Mouse (Mus musculus) myocyte (in vitro differentiated cells): ENCODE results near the gene Gm16181.
"Not testable (repeated sequence)": the region's sequence is repeated elsewhere in the genome, so short reads cannot be mapped to it uniquely, and the experiment has no call there.

Experiments
- E2F4 ChIP-seq: IDR thresholded peaks from one replicate; pipeline ENCODE4 v1.6.1; 2011; ENCODE audit warnings: mild to moderate bottlenecking, control low read depth, moderate library complexity; ENCODE audit not compliant: insufficient read depth
- MAX ChIP-seq: IDR thresholded peaks from one replicate; pipeline ENCODE4 v1.6.1; 2011; ENCODE audit warnings: low read depth, mild to moderate bottlenecking, control low read depth
- MYOD1 ChIP-seq, 3 experiments: IDR thresholded peaks; one replicate each; pipeline ENCODE4 v1.6.1; 2011; ENCODE audit warnings: control low read depth in 2 of 3, low read depth in 2 of 3, mild to moderate bottlenecking in 2 of 3, moderate library complexity in 1 of 3; ENCODE audit not compliant: insufficient read length in 2 of 3, control insufficient read depth in 1 of 3
- POLR2A ChIP-seq: IDR thresholded peaks from one replicate; pipeline ENCODE4 v1.6.1; 2011; ENCODE audit warnings: low read depth, mild to moderate bottlenecking, control low read depth, moderate library complexity; ENCODE audit not compliant: insufficient read length
- POLR2AphosphoS2 ChIP-seq: IDR thresholded peaks from one replicate; pipeline ENCODE4 v1.6.1; 2011; ENCODE audit warnings: low read depth, control low read depth; ENCODE audit not compliant: insufficient read length
- TCF12 ChIP-seq: IDR thresholded peaks from one replicate; pipeline ENCODE4 v1.6.1; 2011; ENCODE audit warnings: mild to moderate bottlenecking, control low read depth; ENCODE audit not compliant: poor library complexity, insufficient read depth, severe bottlenecking
- TCF3 ChIP-seq: IDR thresholded peaks from one replicate; pipeline ENCODE4 v1.6.1; 2011; ENCODE audit warnings: low read depth, control low read depth; ENCODE audit not compliant: insufficient read length

DNA sequence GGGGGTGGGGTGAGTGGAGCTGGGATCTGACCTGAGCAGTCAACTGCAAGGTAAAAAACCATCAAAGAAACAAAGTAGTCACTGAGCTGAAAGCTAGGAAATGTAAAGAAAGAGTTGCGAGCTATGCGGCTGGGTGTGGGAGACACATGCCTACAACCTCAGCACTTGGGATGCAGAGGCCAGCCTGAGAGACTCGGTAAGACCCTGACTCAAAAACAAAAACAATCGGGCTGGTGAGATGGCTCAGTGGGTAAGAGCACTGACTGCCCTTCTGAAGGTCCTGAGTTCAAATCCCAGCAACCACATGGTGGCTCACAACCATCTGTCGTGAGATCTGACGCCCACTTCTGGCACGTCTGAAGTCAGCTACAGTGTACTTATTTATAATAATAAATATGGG is 13.5 kb downstream of the Gm16181 start:
- not testable (repeated sequence) for TF ChIP-seq POLR2A; POLR2AphosphoS2; MYOD1 (IDR thresholded peaks at IDR 0.05; ENCODE audit: control insufficient read depth in 1 of 3, insufficient read length in 2 of 3, low read depth in 2 of 3); TCF12; TCF3; MAX; E2F4
